Mouse (Mus musculus) stomach, postnatal 0 days (tissue): ENCODE results near the gene Mobp.

Source experiments
- CTCF ChIP-seq: IDR thresholded peaks from 2 replicates; pipeline ENCODE4 v1.5.1; 2016; ENCODE audit warnings: antibody characterized with exemption, low read depth, mild to moderate bottlenecking, moderate library complexity
- EP300 ChIP-seq: optimal IDR thresholded peaks from 2 replicates; pipeline ENCODE3; 2016; ENCODE audit warnings: antibody characterized with exemption

DNA sequence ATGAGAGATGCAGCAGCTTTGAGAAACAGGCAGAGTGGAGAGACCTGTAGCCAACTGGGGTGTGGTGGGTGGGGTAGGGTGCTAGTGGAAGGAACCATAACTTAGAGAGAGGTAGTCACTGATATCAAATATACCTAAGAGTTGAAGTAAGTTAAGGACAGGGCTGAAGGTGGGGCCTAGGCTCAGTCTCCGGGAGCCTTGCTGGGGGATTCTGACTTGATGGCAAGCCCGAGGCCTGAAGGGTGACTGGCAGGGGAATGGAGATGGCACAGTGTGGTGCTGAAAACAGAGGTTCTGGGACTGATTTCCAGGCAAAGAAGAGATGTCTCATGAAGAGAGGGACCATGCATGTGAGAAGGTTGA is 34.7 kb upstream of the Mobp start:
- TF ChIP-seq CTCF = no peak
- no peak for TF ChIP-seq EP300
